Mouse (Mus musculus): ENCODE measurements around the gene Alad.

Gene Alad

DNA sequence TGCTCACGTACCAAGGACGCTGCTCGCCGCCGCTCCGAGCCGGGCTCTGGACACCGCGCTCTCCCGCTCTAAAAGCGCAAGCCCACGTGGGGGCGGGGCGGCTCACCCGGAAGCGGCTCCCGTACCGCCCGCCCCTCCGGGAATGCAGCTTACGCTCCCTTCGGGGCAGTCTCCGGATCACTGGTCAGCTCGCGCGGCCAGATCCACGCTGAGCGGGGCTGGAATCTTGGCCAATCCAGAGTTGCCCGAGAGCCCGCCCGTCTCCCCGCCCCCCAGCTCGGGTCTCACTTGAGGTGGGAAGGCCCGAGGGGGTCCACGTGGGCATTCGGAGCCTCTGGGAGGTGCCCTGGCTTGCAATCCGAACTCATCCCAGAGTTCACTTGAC is at the start of gene Alad:
Gene Alad (minus strand): TSS at position 70 of the 385 bp plus-strand sequence.
- in situ Hi-C loops (cut with MboI, MseI) = no loop called here

DNA sequence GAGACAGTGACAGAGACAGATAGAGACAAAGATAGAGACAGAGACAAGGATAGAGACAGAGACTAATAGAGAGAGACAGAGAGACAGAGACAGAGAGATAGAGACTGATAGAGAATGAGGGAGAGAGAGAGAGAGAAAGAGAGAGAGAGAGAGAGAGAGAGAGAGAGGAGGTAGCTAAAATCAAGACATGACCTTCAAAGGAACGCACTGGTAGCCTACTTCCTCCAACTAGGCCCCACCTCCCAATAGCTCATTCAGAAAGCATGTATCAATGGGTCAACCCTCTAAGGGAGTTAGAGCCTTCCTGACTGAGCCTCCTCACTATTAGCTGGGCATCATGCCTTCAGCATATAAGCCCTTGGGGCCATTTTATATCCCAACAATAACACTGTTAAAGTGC is 48.6 kb upstream of the Alad start:
- in situ Hi-C loops (cut with MboI, MseI) = no loop called here

DNA sequence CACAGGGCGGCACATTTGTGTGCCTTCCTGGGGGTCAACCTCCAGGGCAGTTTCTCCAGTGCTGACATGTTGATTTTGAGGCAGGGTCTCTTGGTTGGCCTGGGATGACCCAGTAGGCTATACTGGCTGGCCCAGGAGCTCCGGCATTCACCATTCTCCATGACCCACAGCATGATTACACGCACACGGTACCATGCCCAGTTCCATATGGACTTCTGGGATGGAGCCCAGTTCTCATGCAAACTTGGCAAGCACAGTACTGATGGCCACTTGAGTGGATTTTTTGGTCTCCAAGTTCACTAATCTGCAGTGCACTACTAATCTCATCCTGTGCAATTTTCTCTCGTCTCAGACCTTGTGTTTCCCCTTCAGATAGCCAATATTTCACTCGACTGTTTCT is 48.0 kb upstream of the Alad start:
- in situ Hi-C loops (cut with MboI, MseI) = no loop called here

DNA sequence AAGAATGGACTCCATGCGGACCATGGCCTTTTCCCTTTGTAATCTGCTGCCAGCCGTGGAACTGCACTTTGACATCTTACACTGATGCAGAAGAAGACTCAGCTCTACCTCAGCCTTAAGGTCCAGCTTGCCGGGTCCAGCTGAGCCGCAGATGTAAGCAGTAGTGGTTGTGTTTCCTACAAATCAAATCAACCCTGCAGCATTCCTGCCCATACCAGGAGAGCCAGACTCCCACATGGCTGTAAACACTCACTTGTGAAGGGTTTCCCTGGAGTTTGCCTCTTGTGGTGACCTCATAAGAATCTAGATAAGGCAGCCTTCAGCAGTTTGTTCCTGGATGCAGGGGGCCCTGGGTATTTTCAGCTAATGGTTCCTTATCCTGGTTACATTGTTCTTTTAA is 46.8 kb upstream of the Alad start:
- in situ Hi-C loops (cut with MboI, MseI) = no loop called here

DNA sequence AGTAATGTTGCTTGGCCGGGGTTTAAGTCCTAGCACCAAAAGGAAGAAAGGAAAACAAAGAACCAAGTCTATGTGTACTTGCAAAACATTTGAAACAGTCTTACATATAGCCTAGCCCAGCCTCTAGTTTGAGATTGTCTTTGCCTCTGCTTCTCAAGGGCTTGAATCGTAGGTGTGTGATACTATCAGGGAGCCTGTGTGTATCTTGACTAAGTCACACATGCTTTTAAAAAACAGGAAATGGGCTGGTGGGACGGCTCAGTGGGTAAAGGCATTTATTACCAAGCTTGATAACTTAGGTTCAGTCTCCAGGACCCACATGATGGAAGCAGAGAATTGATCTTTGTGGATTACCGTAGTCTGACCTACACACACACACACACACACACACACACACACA is 42.3 kb upstream of the Alad start:
- in situ Hi-C loops (cut with MboI, MseI) = loop anchor here (5.0 kb wide), 5 partner anchors 65 to 200 kb away; no protein-coding TSS in a partner anchor

DNA sequence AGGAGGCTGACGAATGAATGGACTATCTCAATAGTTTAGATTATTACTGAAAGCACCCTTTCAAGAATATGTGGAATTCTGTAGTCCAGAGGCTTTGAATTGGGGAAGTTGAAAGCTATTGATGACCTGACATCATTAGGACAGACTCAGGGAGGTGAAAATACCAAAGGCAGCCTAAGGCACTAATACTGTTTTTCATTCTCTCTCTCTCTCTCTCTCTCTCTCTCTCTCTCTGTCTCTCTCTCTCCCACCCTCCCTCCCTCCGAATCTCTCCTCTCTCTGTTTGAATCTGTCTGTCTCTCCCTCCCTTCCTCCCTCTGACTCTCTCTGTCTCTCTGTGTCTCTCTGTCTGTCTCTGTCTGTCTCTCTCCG is 41.9 kb upstream of the Alad start:
- in situ Hi-C loops (cut with MboI, MseI) = loop anchor here (5.0 kb wide), 5 partner anchors 66 to 201 kb away; no protein-coding TSS in a partner anchor

DNA sequence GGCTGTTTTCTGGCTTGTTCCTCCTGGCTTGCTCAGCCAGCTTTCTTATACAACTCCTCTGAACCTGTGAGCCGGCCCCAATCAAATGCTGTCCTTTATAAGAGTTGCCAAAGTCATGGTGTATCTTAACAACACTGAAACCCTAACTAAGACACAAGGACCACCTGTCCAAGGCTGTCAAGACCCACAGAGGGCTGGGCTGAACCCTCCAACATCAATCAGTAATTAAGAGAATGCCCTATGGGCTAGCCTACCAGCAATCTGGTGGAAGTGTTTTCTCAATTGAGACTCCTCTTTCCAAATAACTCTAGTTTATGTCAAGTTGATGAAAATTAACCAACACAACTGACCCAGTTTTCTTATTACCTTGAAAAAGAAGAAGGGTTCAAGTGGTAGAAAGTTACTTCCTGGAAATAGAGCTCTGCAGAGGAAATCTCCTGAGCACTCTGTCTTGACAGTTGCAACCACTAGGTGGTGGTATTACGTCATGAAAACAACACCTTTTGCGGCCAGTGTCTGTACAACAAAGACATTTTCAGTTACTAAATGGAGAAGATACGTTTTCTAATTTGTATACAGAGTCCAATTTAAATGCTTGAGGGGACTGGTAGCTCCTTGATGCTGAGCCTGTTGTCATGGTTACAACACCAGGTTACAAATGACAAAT is 41.4 kb upstream of the Alad start:
- in situ Hi-C loops (cut with MboI, MseI) = loop anchor here (5.0 kb wide), 5 partner anchors 66 to 201 kb away; no protein-coding TSS in a partner anchor

DNA sequence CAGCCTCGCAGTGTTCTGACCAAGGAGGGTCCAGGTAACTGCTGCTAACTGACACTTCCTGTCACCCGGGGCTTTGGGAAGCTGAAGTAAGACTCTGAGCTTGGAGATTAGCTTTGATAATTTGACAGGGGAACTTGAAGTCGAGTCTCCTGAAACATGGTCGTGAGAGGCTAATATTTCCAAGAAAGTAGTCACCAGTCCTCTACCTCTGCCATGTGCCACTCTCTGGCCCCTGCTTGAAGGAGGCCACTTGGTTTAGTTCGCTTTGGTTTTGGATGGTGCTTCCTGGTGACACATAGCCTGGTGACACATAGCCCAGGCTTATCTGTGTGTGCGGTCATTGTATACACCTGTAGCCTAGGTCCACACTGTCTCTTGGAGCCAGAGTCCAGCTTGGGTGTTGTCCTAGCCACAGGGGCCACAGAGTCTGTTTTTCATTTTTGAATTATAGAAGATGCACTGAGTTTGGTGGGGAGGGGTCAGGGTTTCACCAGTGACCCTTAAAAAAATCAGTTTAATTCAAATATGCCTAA is 40.1 kb upstream of the Alad start, which contains the start of gene Rgs3:
Gene Rgs3 (plus strand): TSS at position 51 of the 533 bp plus-strand sequence.
- in situ Hi-C loops (cut with MboI, MseI) = loop anchor here (5.0 kb wide), 5 partner anchors 67 to 202 kb away; no protein-coding TSS in a partner anchor

DNA sequence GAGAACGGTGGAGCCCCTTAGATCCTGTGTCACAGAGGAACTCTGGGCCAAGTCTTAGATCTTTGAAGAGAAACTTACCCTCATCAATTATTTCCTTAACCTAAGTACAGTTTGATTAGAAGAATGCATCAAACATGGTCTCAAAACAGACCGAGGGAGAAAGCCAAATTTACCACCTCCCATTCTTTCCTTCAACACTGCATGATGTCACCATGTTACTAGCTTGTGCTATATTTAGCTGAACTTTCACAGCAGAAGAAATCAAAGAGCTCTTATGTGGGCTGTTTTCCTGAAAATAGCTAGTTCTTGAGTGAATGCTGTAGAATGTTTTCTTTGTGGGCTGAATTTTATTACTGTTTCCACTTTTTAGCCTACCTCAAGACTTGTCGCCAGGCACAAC is 37.7 kb upstream of the Alad start:
- in situ Hi-C loops (cut with MboI, MseI) = no loop called here

DNA sequence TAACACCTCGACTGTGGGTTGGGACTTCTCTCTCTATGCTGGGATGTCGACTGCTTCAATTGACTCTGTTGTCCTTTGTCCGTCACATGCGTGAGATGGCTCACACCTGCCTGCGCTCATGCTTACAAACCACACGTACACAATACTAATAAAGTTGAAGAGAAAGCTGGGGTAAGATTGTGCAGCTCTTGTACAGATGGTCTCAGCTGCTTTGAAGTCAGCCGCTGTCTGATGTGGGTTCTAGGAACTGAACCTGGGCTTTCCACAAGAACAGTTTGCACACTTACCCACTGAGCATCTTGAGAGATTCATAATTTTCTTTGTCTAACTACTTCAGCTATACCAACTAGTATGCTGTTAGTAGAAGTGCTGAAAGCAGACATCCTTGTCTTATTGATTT is 32.2 kb upstream of the Alad start:
- in situ Hi-C loops (cut with MboI, MseI) = no loop called here

DNA sequence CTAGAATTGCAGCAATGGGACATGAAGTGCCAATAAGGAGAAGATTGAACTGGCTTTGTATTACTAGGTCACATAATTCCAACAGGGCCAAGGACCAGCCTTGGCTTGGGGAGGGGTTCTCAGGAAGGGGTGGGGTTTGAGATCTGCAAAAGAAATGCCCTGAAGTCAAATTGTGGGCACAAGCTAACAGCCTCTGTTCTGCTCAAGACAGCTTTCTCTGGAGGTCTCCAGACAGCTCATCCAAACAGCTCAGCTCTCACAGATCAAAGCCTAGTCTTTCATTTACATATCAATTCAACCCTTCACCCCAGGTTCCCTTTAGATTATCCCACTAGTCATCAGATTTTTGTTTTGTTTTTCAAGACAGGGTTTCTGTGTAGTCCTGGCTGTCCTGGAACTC is 25.1 kb upstream of the Alad start:
- in situ Hi-C loops (cut with MboI, MseI) = no loop called here

DNA sequence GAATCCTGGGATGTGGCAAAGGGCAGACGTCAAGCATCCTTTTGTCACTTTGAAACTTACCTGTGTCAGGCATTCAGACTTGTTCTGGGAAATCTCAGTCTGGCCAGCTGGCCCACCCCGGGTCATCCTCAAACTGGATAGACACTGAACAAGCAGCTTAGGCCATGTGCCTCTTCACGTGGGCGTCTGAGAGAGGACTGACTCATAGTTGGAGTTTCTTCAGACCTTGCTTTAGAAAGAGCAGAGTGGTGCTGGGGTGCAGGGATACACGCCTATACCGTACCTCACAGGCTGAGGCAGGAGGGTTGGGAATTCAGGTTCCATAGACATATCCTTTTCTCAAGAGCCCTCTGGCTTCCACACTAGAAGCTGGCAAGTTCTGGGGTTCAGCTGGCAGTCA is 24.1 kb upstream of the Alad start:
- in situ Hi-C loops (cut with MboI, MseI) = no loop called here

DNA sequence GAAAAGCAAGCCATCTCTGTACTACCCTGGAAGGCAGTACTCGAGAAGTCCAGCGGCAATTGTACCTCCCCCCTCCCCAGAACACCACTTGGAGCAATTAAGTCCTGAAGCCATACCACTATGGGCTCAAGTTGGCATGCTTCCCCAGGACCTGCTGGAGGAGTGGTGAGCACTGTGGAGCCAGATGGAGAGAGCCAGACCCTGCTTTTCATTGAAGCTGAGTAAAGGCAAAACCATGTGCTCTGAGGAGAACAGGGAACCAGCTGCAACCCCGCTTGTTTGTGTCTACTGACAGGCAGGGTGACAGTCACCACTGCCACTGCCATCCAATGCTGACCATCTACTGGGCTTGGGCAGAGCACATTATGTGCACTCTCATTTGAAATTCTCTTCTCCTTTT is 22.1 kb upstream of the Alad start:
- in situ Hi-C loops (cut with MboI, MseI) = no loop called here

DNA sequence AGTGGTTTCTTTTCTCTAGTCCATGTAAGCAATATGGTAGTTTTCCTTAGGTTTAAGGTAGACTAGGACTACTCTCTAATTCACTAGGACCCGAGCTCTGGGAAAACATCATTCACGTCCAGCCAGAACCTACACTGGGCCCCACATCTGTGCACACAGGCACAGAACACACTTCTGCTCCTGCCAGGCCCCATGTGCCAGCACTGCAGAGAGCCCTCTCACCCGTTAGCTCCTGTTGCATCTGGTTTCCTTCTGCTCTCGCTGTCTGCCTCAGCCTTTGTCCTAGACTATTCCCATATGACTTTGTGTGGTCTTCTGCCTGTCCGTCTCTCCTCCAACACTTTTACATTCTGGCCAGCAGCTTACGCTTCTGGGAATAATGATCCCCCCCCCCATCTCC is 14.0 kb upstream of the Alad start:
- in situ Hi-C loops (cut with MboI, MseI) = no loop called here

DNA sequence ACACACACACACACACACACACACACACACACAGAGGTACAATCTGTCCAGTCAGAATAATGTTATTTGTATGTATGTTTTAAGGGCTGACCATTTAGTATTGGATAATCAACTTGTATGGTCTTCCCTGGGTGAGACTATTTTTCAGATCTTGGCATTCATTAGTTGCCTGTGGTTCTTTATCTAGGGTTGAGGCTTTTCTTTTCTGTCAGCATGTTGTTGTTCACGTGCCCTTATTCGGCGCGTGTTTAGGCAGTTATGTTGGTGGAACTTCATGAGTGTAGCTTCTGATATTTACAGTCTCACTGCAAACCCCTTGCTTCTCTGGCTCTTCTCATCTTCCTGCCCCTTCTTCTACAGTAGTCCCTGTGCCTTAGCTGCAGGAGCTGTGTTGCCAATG is 7.9 kb upstream of the Alad start:
- in situ Hi-C loops (cut with MboI, MseI) = no loop called here

DNA sequence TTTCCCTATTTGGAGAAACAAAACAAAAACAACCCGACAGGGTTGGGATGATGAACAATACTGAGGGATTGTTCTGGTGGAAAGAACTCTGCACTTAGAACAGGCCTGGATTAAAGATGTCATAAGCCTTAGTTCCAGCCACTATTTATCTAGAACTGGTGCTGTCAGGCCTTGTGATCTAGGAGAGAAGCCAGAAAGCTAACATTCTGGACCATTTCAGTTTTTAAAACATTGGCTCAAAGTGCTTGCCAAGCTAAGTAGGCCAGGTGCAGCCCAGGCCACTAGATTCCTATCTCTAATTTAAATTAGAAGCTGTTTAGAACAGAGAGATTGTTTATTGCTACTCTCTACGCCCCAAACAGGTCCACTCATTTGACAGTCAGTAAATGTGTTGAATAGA is 6.5 kb upstream of the Alad start:
- in situ Hi-C loops (cut with MboI, MseI) = no loop called here

DNA sequence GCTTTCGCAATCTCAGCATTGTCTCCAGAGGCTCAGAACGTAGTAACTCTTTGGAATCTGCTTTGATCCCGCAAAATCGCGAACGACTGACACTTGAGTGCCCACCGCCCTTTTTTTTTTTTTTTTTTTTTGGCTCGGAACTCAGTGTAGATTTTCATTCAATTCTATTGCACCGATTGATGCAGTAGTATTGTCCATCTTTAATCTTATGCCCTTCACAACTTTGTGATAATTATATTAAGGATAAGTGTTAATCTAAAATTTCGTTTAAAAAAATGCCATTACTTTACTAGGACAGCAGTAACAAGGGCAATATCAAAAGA is 5.7 kb upstream of the Alad start:
- in situ Hi-C loops (cut with MboI, MseI) = no loop called here

DNA sequence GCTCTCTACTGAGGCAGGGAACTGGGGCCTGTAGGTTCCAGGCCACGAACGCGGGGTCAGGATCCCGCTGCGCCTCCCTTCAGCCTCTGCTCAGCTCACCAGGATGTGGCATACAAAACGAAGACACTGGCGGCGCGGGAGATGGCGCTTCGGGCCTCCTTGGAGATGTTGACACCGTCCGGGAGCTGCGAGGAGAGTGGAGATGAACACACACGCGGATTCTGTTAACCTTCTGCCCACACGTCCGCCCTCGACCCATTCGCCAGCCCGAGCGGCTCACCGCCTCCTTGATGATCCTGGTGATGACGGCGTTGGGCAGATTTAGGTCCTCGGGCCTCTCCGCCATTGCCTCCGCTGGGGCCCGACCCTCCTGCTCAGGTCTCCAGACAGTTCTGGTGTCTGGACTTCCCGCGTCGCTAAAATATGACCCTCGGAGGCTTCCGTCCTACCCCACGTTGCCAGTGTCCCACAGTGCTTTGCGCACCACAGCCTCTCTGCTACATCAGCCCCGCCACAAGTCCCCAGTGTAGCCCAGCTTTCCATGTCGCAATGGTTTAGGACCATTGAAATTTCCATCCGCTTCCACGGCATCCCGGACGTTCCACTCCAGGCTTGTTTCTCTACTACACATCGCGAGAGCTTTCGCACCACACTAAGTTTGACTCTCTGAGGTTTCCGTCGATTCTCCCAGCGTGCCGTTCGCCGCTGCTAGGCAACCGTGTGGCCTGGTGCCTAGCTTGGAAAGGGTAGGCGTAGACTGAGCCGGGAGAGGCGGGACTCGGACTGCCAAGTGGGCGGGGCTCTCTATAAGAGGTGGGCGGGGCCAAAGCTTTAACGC is 5.2 kb upstream of the Alad start, which contains the start of the genes Pole3 and 4933430I17Rik:
Gene Pole3 (minus strand): TSS at position 418 of the 838 bp plus-strand sequence.
Gene 4933430I17Rik (plus strand): TSS at position 719 of the 838 bp plus-strand sequence.
- in situ Hi-C loops (cut with MboI, MseI) = no loop called here

DNA sequence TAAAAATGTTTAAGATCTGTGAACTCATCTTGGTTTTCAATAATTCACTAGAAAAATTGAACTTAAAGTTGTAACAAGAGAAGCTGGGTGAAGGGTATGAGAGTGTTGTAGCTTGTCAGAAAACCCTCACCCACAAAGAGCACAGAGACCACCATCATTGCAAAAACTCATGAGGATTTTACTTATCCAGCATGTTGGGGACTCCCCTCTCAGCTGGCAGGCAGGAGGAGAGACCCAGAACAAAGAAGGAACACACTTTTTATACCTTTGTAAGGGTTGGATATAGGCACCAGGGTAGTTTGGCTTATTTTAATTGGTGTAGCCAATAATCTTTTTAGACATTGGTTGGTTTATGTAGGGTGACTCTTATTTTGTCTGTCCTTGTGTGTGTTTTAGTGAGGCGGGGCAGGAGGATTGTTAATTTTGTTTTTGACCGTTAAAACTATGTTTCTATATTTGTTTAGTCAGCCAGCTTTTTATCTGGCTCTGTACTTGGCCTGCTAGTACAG is 1.2 kb upstream of the Alad start:
- in situ Hi-C loops (cut with MboI, MseI) = no loop called here

DNA sequence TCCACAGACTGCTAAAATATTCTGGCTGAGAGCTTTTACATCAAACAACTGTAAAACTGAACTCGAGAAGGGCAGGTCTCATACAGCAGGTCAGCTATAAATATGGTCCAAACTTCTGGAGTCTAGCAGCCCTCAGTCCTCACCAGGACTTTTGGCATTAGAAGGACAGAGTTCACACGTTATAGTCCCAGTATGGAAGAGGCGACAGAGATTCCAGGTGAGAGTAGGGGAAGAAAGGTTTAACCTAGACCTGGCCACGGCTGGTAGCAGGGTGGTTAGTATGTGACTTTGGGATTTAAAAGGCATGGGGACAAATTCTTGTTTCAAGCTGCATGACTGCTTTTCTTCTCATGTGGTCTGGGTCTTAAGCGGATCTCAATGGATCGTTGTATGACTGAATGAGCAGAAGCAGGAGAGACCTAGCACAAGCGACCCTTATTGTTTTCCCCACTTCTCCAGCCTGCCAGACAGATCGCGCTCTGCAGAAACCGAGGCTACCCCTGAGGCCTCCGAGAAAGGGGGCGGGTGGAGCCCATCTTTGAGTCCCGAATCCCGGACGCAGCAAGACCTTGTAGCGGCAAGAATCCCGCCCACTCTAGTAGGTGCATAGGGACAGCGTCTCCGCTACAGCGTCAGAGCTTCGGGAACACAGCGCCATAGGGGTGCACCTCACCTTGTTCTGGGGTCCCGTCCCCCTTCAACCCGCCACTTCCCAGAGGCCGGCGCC is 433 bp downstream of the Alad start:
- in situ Hi-C loops (cut with MboI, MseI) = no loop called here

DNA sequence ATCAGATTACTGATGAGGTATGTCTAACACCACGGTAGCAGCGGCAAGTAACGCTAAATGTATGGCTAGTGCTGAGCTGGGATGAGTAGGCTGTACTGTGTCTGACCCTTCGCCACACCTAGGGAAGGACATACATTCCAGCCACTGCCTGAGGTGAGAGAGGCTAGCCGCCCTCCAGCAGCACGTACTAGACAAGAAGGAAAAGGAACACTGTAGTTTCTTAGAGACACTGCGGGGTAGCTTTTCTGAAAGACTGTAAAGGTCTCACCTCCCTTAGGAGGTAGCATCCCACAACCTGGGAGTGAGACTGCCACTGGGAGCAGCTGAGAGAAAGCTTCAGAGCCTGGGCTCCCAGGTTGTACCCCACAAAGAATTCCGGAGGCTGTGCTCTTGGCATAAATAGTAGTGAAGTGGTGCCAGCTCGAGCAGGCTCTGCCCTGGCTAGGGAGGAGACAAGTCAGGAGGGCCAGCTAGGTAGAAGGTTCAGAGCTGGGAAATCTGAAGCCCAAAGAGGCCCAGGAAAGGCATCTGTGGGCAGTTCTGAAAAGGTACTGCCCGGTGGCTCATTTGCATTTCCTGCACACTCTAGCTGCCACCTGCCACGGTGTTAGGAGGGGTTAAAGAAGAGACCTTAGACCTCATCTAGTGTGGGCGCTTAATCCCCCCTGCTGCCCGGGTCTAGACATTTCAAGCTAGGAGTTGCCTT is 1.1 kb downstream of the Alad start:
- in situ Hi-C loops (cut with MboI, MseI) = no loop called here

Data from T-helper 17 cell (primary cell).